Comparison of ENCODE assay signal across 14 mouse cellular contexts in genomic region chr4:76889669-76890068, GRCm38 (mm10).
"Had no signal": no experiment of that assay in that cellular context is flagged by ENCODE, and none has a peak within 500 bp of the region (broad histone marks: within the 10 kb centered on the region; RNA-seq: fewer than 3 reads in every experiment).

No protein-coding gene starts in this region.

- H3K4me2 ChIP-seq: embryonic facial prominence, embryonic 12.5 days; embryonic facial prominence, embryonic 13.5 days; embryonic facial prominence, embryonic 15.5 days; forebrain, embryonic 12.5 days; forebrain, embryonic 13.5 days; forebrain, embryonic 15.5 days had no signal

- H3K9me3 ChIP-seq: embryonic facial prominence, embryonic 10.5 days; embryonic facial prominence, embryonic 12.5 days; embryonic facial prominence, embryonic 13.5 days; embryonic facial prominence, embryonic 15.5 days; forebrain, embryonic 10.5 days; forebrain, embryonic 12.5 days; forebrain, embryonic 13.5 days; forebrain, embryonic 15.5 days had no signal

- H3K4me3 ChIP-seq: embryonic facial prominence, embryonic 10.5 days; embryonic facial prominence, embryonic 12.5 days; embryonic facial prominence, embryonic 13.5 days; embryonic facial prominence, embryonic 15.5 days; erythroblast, embryonic 14.5 days; forebrain, embryonic 10.5 days; forebrain, embryonic 12.5 days; forebrain, embryonic 13.5 days; forebrain, embryonic 15.5 days; gastrocnemius, adult 2 months; heart, adult 2 months had no signal

- H3K36me3 ChIP-seq: embryonic facial prominence, embryonic 10.5 days; embryonic facial prominence, embryonic 12.5 days; embryonic facial prominence, embryonic 13.5 days; embryonic facial prominence, embryonic 15.5 days; forebrain, embryonic 10.5 days; forebrain, embryonic 12.5 days; forebrain, embryonic 15.5 days had no signal

- ATAC-seq: forebrain, embryonic 13.5 days; forebrain, embryonic 14.5 days; forebrain, embryonic 15.5 days; forebrain, embryonic 16.5 days; forebrain, postnatal 0 days had no signal

- H3K4me1 ChIP-seq: embryonic facial prominence, embryonic 10.5 days; embryonic facial prominence, embryonic 12.5 days; embryonic facial prominence, embryonic 13.5 days; embryonic facial prominence, embryonic 15.5 days; forebrain, embryonic 10.5 days; forebrain, embryonic 12.5 days; forebrain, embryonic 13.5 days; forebrain, embryonic 15.5 days had no signal

- H3K9ac ChIP-seq: embryonic facial prominence, embryonic 12.5 days; embryonic facial prominence, embryonic 13.5 days; embryonic facial prominence, embryonic 15.5 days; forebrain, embryonic 12.5 days; forebrain, embryonic 13.5 days; forebrain, embryonic 15.5 days; forebrain, postnatal 0 days had no signal

- H3K27me3 ChIP-seq: embryonic facial prominence, embryonic 12.5 days; embryonic facial prominence, embryonic 13.5 days; embryonic facial prominence, embryonic 15.5 days; forebrain, embryonic 12.5 days; forebrain, embryonic 13.5 days; forebrain, embryonic 15.5 days had no signal

- H3K27ac ChIP-seq: embryonic facial prominence, embryonic 10.5 days; embryonic facial prominence, embryonic 12.5 days; embryonic facial prominence, embryonic 13.5 days; embryonic facial prominence, embryonic 15.5 days; forebrain, embryonic 10.5 days; forebrain, embryonic 12.5 days; forebrain, embryonic 13.5 days; forebrain, embryonic 15.5 days; gastrocnemius, adult 2 months; heart, adult 2 months had no signal
